Mouse (Mus musculus): ENCODE measurements at regions not wholly inside any gene's neighbourhood (a gene's known extent, or its start where the extent isn't known, plus 50 kb on each side); places are given as distances from the start of the nearest gene placed in this dataset.

DNA sequence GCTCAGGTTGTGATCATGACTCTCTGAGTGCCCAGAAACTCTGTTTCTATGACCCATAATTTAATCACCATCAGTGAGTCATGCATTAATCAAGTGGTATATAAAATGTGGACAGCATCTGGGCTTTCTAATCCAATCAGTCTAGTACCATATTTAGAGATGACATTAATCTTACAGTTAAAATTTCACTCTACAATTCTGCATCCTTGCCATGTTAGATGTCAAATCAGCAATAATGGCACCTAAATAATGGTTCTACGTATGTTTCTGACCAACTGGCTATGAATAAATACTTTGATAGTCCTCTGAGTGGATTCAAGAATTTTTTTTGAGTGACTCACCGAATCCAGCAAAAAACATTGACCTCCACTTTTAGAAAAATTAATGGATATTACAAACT lies 383.0 kb upstream of the Gm12666 start:
- Histone ChIP-seq H3K9me3 (replicated peaks) (no peaks in the 10 kb centered on the region), H3K36me3 (no peaks in the 10 kb centered on the region), H3K27me3 (ENCODE audit: low read depth, poor library complexity, severe bottlenecking) (no peaks in the 10 kb centered on the region), H3K4me3 (no peak overlapping the region), H3K27ac (no peak overlapping the region), H3K4me1 (no peaks in the 10 kb centered on the region)
- WGBS: 87% methylated on average over 2 of the region's 2 CpGs
- DNase-seq (ENCODE audit: low spot score): no peak

DNA sequence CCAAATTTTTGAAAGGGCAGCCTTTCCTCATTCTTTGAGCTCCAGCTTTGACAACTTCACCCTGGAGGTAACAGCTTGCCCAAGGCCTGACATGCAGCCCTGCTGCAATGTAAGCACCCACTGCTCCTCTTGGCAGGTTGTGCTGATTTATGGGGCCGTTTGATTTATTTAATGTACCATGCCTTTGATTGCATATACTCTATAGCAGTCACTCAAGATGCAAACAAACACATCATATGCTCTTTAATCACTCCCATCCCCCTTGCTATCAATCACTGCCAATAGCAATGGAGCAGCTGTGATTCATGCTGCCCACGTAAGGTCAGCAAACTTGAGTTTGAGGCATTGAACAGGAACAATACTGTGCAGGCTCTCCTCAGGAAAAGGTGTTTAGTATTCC lies 373.8 kb upstream of the Gm12666 start:
- no peaks in the 10 kb centered on the region for H3K36me3 ChIP-seq
- WGBS: 60% methylated on average over 2 of the region's 2 CpGs
- DNase-seq (ENCODE audit: low spot score): peak; percentile 30
- no peak overlapping the region for H3K4me3 ChIP-seq
- no peaks in the 10 kb centered on the region for H3K27me3 ChIP-seq (ENCODE audit: low read depth, poor library complexity, severe bottlenecking)
- H3K9me3 ChIP-seq (replicated peaks): no peaks in the 10 kb centered on the region
- no peaks in the 10 kb centered on the region for H3K4me1 ChIP-seq
- no peak overlapping the region for H3K27ac ChIP-seq

DNA sequence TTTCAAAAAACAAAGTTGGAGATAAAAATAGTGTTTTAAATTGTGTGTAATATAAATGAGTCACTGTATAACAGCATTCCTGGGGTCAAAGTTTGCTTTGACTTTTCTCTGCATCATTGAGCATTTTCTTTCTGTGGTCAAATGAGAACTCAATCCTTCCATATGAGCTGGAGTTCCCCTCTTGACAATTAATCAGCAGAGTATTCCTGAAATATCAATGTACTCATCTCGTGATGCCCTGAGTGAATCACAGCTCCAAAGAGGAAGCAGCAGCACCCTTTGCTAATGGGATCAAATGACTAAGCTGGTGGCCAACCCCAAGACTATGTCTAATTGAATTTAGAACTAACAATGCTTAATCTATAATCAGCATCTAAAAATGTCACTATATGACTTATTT lies 363.6 kb upstream of the Gm12666 start:
- WGBS: 79% methylated on average over 1 of the region's 1 CpGs
- H3K27ac ChIP-seq: no peak overlapping the region
- H3K9me3 ChIP-seq (replicated peaks): no peaks in the 10 kb centered on the region
- no peak for DNase-seq (ENCODE audit: low spot score)
- no peaks in the 10 kb centered on the region for H3K36me3 ChIP-seq
- no peaks in the 10 kb centered on the region for H3K27me3 ChIP-seq (ENCODE audit: low read depth, poor library complexity, severe bottlenecking)
- no peaks in the 10 kb centered on the region for H3K4me1 ChIP-seq
- no peak overlapping the region for H3K4me3 ChIP-seq

DNA sequence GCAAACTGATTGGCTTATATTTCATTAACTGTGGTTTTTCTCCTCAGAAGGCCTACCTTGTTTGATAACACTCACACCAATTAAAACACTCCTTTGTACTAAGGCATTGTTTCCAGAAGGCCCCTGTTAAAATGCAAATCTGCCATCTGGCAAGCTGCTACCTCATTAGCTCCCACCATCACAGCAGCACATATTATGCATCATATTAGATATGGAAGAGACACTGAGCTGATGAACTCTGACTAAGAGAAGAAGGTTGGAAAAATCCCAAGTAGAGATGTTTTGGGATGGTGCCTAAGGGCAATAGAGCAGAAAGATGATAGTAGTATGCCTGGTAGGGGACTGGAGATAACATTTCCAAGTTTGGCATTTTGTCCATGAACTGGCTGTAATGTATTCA lies 350.5 kb upstream of the Gm12666 start:
- Histone ChIP-seq H3K9me3 (replicated peaks) (no peaks in the 10 kb centered on the region), H3K27ac (no peak overlapping the region), H3K36me3 (no peaks in the 10 kb centered on the region), H3K27me3 (ENCODE audit: low read depth, poor library complexity, severe bottlenecking) (no peaks in the 10 kb centered on the region), H3K4me1 (no peaks in the 10 kb centered on the region), H3K4me3 (no peak overlapping the region)
- DNase-seq (ENCODE audit: low spot score): no peak

DNA sequence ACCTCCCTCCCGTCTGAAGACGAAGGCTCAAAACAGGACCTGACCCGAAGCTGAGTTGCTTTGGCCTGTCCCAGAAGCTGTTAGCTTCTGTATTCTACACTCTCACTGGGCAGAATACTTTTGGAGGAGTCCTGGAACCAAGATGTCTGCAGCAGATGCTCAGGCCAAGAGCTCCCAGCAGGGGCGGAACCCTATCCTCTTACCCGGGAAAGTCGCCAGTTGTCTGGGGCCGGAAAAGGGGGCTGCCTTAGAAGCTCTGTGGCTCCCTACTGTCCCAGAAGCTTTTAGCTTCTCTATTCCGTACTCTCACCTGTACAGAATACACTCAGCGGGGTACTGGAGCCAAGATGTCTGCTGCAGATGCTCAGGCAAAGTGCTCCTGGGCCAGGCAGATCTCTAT lies 346.7 kb upstream of the Gm12666 start:
- Histone ChIP-seq H3K9me3 (replicated peaks) (no peaks in the 10 kb centered on the region), H3K27me3 (ENCODE audit: low read depth, poor library complexity, severe bottlenecking) (no peaks in the 10 kb centered on the region), H3K4me3 (no peak overlapping the region), H3K4me1 (no peaks in the 10 kb centered on the region), H3K36me3 (no peaks in the 10 kb centered on the region), H3K27ac (no peak overlapping the region)
- DNase-seq (ENCODE audit: low spot score): no peak
- 94% methylated on average over 9 of the region's 9 CpGs for WGBS

DNA sequence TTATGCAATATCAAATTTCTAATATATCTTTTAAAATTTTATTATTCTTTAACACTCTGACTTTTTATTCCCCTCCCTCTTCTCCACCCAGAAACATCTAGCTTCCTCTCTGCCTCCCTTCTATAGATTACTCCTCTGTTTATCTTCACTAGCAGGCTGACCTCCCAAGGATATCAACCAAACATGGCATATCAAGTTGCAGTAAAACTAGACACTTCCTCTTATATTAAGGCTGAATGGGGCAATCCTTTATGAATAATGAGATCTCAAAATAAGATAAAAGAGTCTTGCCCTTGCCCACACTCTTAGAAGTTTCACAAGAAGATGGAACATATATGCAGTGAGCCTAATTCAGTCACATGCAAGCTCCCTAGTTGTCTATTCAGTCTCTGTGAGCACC lies 310.5 kb upstream of the Gm12666 start:
- no peak overlapping the region for H3K4me3 ChIP-seq
- H3K27me3 ChIP-seq (ENCODE audit: low read depth, poor library complexity, severe bottlenecking): no peaks in the 10 kb centered on the region
- no peak overlapping the region for H3K27ac ChIP-seq
- no peak for DNase-seq (ENCODE audit: low spot score)
- H3K4me1 ChIP-seq: no peaks in the 10 kb centered on the region
- no peaks in the 10 kb centered on the region for H3K9me3 ChIP-seq (replicated peaks)
- no peaks in the 10 kb centered on the region for H3K36me3 ChIP-seq

DNA sequence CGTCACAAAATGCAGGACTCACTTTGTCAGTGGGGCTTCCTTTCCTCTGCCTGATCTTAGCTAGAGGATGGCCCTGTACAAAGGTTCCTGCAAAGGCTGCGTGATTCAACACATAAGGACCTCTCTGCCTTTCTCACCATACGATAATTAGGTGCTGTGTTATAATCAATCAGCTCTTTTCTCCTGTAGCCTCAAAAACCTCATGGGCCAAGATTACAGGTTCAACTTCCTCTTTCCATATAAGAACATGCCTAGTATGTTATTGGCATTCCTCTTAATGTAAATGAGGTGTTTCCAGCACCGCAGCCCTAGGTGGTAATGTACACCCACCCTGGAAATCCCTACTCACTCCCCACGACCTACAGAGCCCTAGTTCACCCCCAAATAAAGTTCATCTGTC lies 308.6 kb upstream of the Gm12666 start:
- WGBS: 72% methylated on average over 5 of the region's 5 CpGs

DNA sequence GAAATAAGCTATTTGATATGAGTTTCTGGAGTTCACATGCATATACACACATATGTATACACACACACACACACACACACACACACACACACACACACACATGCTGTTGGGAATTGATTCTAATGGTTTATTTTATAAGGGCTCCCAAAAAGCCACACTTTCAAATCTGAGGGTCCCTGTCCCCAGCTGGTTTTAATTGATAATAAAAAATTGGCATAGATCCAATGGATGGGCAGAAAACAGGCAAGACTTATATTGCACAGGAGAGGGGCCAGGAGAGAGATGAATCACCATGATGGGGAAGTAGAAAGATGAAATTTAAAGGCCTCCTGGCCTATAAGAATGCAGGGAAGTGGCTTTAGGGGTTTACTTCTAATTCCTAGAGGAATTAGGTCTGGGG lies 295.1 kb upstream of the Gm12666 start:
- no peak overlapping the region for H3K27ac ChIP-seq
- no peak overlapping the region for H3K4me3 ChIP-seq
- no peaks in the 10 kb centered on the region for H3K4me1 ChIP-seq
- H3K9me3 ChIP-seq (replicated peaks): no peaks in the 10 kb centered on the region
- no peak for DNase-seq (ENCODE audit: low spot score)
- H3K27me3 ChIP-seq (ENCODE audit: low read depth, poor library complexity, severe bottlenecking): no peaks in the 10 kb centered on the region
- H3K36me3 ChIP-seq: no peaks in the 10 kb centered on the region

More for the DNA sequence above, 308.6 kb upstream of the Gm12666 start:
- no peak overlapping the region for H3K27ac ChIP-seq
- no peaks in the 10 kb centered on the region for H3K9me3 ChIP-seq (replicated peaks)
- no peak for DNase-seq (ENCODE audit: low spot score)
- H3K36me3 ChIP-seq: no peaks in the 10 kb centered on the region
- no peaks in the 10 kb centered on the region for H3K27me3 ChIP-seq (ENCODE audit: low read depth, poor library complexity, severe bottlenecking)
- H3K4me1 ChIP-seq: no peaks in the 10 kb centered on the region
- no peak overlapping the region for H3K4me3 ChIP-seq

DNA sequence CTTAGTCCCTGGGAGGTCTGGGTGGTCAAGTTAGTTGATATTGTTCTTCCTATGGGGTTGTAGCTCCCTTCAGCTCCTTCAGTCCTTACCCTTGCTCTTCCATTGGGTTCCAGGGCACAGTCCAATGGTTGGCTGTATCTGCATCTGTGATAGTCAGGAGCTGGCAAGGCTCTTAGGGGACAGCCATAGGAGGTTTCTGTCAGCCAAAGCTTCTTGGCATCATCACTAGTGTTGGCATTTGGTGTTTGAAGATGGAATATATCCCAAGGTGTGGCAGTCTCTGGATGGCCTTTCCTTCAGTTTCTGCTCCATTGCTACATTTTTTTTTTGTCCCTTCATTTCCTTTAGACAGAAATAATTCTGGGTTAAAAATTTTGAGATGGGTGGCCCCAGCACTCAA lies 266.6 kb upstream of the Gm12666 start:
- H3K27me3 ChIP-seq (ENCODE audit: low read depth, poor library complexity, severe bottlenecking): no peaks in the 10 kb centered on the region
- no peak for DNase-seq (ENCODE audit: low spot score)
- H3K27ac ChIP-seq: no peak overlapping the region
- no peaks in the 10 kb centered on the region for H3K36me3 ChIP-seq
- no peaks in the 10 kb centered on the region for H3K9me3 ChIP-seq (replicated peaks)
- no peak overlapping the region for H3K4me3 ChIP-seq
- no peaks in the 10 kb centered on the region for H3K4me1 ChIP-seq
